Mouse (Mus musculus) neural tube, embryonic 12.5 days (tissue): ENCODE results near the gene Otop2. TPM values are rescaled to one million over a fixed set of nuclear protein-coding genes. Genes with fewer than 3 reads are reported as not detected.

Experiments used
- ATAC-seq: fragments of 200-750 bp; cut with Nextera tagmentation; 2 replicates; pipeline ENCODE4 v1.8.0; 2017; ENCODE audit warnings: low read depth, mild to moderate bottlenecking, moderate TSS enrichment, moderate library complexity; ENCODE audit not compliant: low FRiP score
- H3K27ac ChIP-seq: fragments of 300-500 bp; sonication (generic); 2 replicates; pipeline ENCODE4 v1.5.1; 2016
- H3K27me3 ChIP-seq: fragments of 300-500 bp; sonication (generic); replicated peaks from 2 replicates; pipeline ENCODE4 v1.6.1; 2016; ENCODE audit warnings: mild to moderate bottlenecking
- H3K36me3 ChIP-seq: fragments of 300-500 bp; sonication (generic); 2 replicates; pipeline ENCODE4 v1.6.1; 2016; ENCODE audit warnings: mild to moderate bottlenecking
- H3K4me1 ChIP-seq: fragments of 300-500 bp; sonication (generic); 2 replicates; pipeline ENCODE4 v1.6.1; 2016
- H3K4me2 ChIP-seq: fragments of 300-500 bp; sonication (generic); replicated peaks from 2 replicates; pipeline ENCODE4 v1.6.1; 2016; ENCODE audit warnings: mild to moderate bottlenecking
- H3K4me3 ChIP-seq: fragments of 300-500 bp; sonication (generic); 2 replicates; pipeline ENCODE4 v1.5.1; 2016
- H3K9ac ChIP-seq: fragments of 300-500 bp; sonication (generic); 2 replicates; pipeline ENCODE4 v1.6.1; 2016; ENCODE audit warnings: mild to moderate bottlenecking
- H3K9me3 ChIP-seq: fragments of 300-500 bp; sonication (generic); 2 replicates; pipeline ENCODE4 v1.6.1; 2016; ENCODE audit warnings: mild to moderate bottlenecking
- WGBS: fragments of 180-500 bp; shearing (Covaris S2); methylation state at CpG from one replicate; pipeline ENCODE4 v1.1.7; 2016; 5-methylcytosine and 5-hydroxymethylcytosine counted together
- polyA plus RNA-seq: library from polyadenylated mRNA; unstranded; fragments of >200 nt; fragmentation: Nextera tagmentation; extraction: Ambion mirVana; gene quantifications from 2 replicates; pipeline ENCODE4 v1.2.1, GENCODE M21; 2016

Otop2 gene
- polyA plus RNA-seq, 1 experiment from 2014 or later: not detected

GRCm38 (mm10) chr11:115364136-115364535, 57.2 kb downstream of the Otop2 start:
- Histone ChIP-seq H3K9me3 (no peaks in the 10 kb centered on the region), H3K36me3 (no peaks in the 10 kb centered on the region), H3K4me2 (0 out of 2 replicates have a peak overlapping the region, but pooled peaks have one; percentile 7), H3K27ac (no peak overlapping the region), H3K4me3 (no peak overlapping the region), H3K27me3 (peaks cover 28% of the 10 kb centered on the region), H3K4me1 (peaks cover 27% of the 10 kb centered on the region), H3K9ac (no peak overlapping the region)
- ATAC-seq: no peak
- WGBS: 83% methylated on average over 3 of the region's 3 CpGs

- 52% methylated on average over 7 of the region's 7 CpGs for WGBS
- no peaks in the 10 kb centered on the region for H3K9me3 ChIP-seq
- H3K4me2 ChIP-seq: peak overlapping the region; percentile 93
- H3K36me3 ChIP-seq: no peaks in the 10 kb centered on the region
- peaks cover 22% of the 10 kb centered on the region; the same call in 1 of the 2 replicates for H3K27me3 ChIP-seq
- peak overlapping the region; percentile 62 for H3K4me3 ChIP-seq
- peaks cover 20% of the 10 kb centered on the region for H3K4me1 ChIP-seq
- no peak overlapping the region for H3K27ac ChIP-seq
- 0 out of 2 replicates have a peak, but pooled peaks have one; percentile 9 for ATAC-seq
- H3K9ac ChIP-seq: peak overlapping the region; percentile 77
Observed at GRCm38 (mm10) chr11:115366039-115366705, 59.2 kb downstream of the Otop2 start.

GRCm38 (mm10) chr11:115366706-115367394, 59.9 kb downstream of the Otop2 start:
- WGBS: 1% methylated on average over 28 of the region's 28 CpGs
- peak overlapping the region; percentile 77 for H3K9ac ChIP-seq
- H3K4me3 ChIP-seq: peak overlapping the region; percentile 62
- no peaks in the 10 kb centered on the region for H3K9me3 ChIP-seq
- ATAC-seq: peak; percentile 76
- peak overlapping the region; percentile 93 for H3K4me2 ChIP-seq
- H3K36me3 ChIP-seq: no peaks in the 10 kb centered on the region
- peaks cover 22% of the 10 kb centered on the region; the same call in 1 of the 2 replicates for H3K27me3 ChIP-seq
- H3K4me1 ChIP-seq: peaks cover 20% of the 10 kb centered on the region
- peak overlapping the region; percentile 68; the same call in 1 of the 2 replicates for H3K27ac ChIP-seq

- Histone ChIP-seq H3K36me3 (no peaks in the 10 kb centered on the region), H3K4me2 (peak within 1 kb of the TSS; percentile 93), H3K9me3 (no peaks in the 10 kb centered on the region), H3K4me3 (peak within 1 kb of the TSS; percentile 62), H3K27ac (peak within 1 kb of the TSS; percentile 68; the same call in 1 of the 2 replicates), H3K27me3 (peaks cover 22% of the 10 kb centered on the region; the same call in 1 of the 2 replicates), H3K4me1 (peaks cover 20% of the 10 kb centered on the region), H3K9ac (peak within 1 kb of the TSS; percentile 77)
- peak; percentile 75 for ATAC-seq
- under 1% methylated on average over 39 of the region's 39 CpGs for WGBS
Observed at GRCm38 (mm10) chr11:115367395-115367944, 60.5 kb downstream of the Otop2 start, which contains the start of gene Hid1. TSS of gene Hid1 (minus strand) at chr11:115367756.

- Histone ChIP-seq H3K9ac (no peak overlapping the region), H3K27me3 (peaks cover 33% of the 10 kb centered on the region), H3K27ac (no peak overlapping the region), H3K4me3 (no peak overlapping the region), H3K4me1 (peaks cover 28% of the 10 kb centered on the region), H3K36me3 (no peaks in the 10 kb centered on the region), H3K9me3 (no peaks in the 10 kb centered on the region), H3K4me2 (no peak overlapping the region)
- WGBS: 49% methylated on average over 7 of the region's 7 CpGs
- ATAC-seq: no peak
Observed at GRCm38 (mm10) chr11:115370368-115370767, 63.4 kb downstream of the Otop2 start.

- ATAC-seq: no peak
- peaks cover 22% of the 10 kb centered on the region for H3K4me1 ChIP-seq
- H3K9me3 ChIP-seq: no peaks in the 10 kb centered on the region
- no peak overlapping the region for H3K4me3 ChIP-seq
- H3K4me2 ChIP-seq: no peak overlapping the region
- H3K36me3 ChIP-seq: no peaks in the 10 kb centered on the region
- H3K27ac ChIP-seq: no peak overlapping the region
- peaks cover 32% of the 10 kb centered on the region for H3K27me3 ChIP-seq
- 43% methylated on average over 8 of the region's 8 CpGs for WGBS
- no peak overlapping the region for H3K9ac ChIP-seq
Observed at GRCm38 (mm10) chr11:115371354-115371753, 64.4 kb downstream of the Otop2 start.

GRCm38 (mm10) chr11:115372015-115372414, 65.1 kb downstream of the Otop2 start:
- H3K9me3 ChIP-seq: no peaks in the 10 kb centered on the region
- H3K36me3 ChIP-seq: no peaks in the 10 kb centered on the region
- no peak for ATAC-seq
- no peak overlapping the region for H3K4me3 ChIP-seq
- H3K27ac ChIP-seq: no peak overlapping the region
- peaks cover 16% of the 10 kb centered on the region for H3K4me1 ChIP-seq
- H3K4me2 ChIP-seq: no peak overlapping the region
- 70% methylated on average over 1 of the region's 1 CpGs for WGBS
- no peak overlapping the region for H3K9ac ChIP-seq
- H3K27me3 ChIP-seq: peaks cover 30% of the 10 kb centered on the region

GRCm38 (mm10) chr11:115372737-115373136, 65.8 kb downstream of the Otop2 start:
- H3K4me3 ChIP-seq: no peak overlapping the region
- 43% methylated on average over 2 of the region's 2 CpGs for WGBS
- ATAC-seq: no peak
- no peaks in the 10 kb centered on the region for H3K36me3 ChIP-seq
- peaks cover 8% of the 10 kb centered on the region for H3K4me1 ChIP-seq
- no peak overlapping the region for H3K4me2 ChIP-seq
- H3K27ac ChIP-seq: no peak overlapping the region
- no peaks in the 10 kb centered on the region for H3K9me3 ChIP-seq
- H3K9ac ChIP-seq: no peak overlapping the region
- peaks cover 30% of the 10 kb centered on the region for H3K27me3 ChIP-seq

- H3K9me3 ChIP-seq: no peaks in the 10 kb centered on the region
- H3K4me3 ChIP-seq: peak overlapping the region; percentile 40
- H3K27me3 ChIP-seq: peaks cover 23% of the 10 kb centered on the region
- H3K4me1 ChIP-seq: peaks cover 8% of the 10 kb centered on the region; the same call in 1 of the 2 replicates
- 0 out of 2 replicates have a peak overlapping the region, but pooled peaks have one; percentile 7 for H3K27ac ChIP-seq
- H3K4me2 ChIP-seq: peak overlapping the region; percentile 80
- ATAC-seq: no peak
- H3K36me3 ChIP-seq: no peaks in the 10 kb centered on the region
- WGBS: 2% methylated on average over 30 of the region's 30 CpGs
- peak overlapping the region; percentile 61 for H3K9ac ChIP-seq
Observed at GRCm38 (mm10) chr11:115373805-115374694, 67.1 kb downstream of the Otop2 start.

- 65% methylated on average over 12 of the region's 12 CpGs for WGBS
- Histone ChIP-seq H3K27ac (no peak overlapping the region), H3K9ac (peak overlapping the region; percentile 61), H3K4me1 (peaks cover 8% of the 10 kb centered on the region; the same call in 1 of the 2 replicates), H3K4me3 (0 out of 2 replicates have a peak overlapping the region, but pooled peaks have one; percentile 40), H3K27me3 (peaks cover 23% of the 10 kb centered on the region), H3K9me3 (no peaks in the 10 kb centered on the region), H3K4me2 (peak overlapping the region; percentile 80), H3K36me3 (no peaks in the 10 kb centered on the region)
- ATAC-seq: no peak
Observed at GRCm38 (mm10) chr11:115374695-115375425, 67.9 kb downstream of the Otop2 start.

- no peak for ATAC-seq
- Histone ChIP-seq H3K9me3 (no peaks in the 10 kb centered on the region), H3K4me3 (no peak overlapping the region)
Observed at GRCm38 (mm10) chr11:115376722-115377121, 69.8 kb downstream of the Otop2 start.

More at GRCm38 (mm10) chr11:115376722-115377121, 69.8 kb downstream of the Otop2 start:
- peaks cover 13% of the 10 kb centered on the region for H3K4me1 ChIP-seq
- no peaks in the 10 kb centered on the region for H3K36me3 ChIP-seq
- no peak overlapping the region for H3K9ac ChIP-seq
- H3K27ac ChIP-seq: no peak overlapping the region
- H3K4me2 ChIP-seq: no peak overlapping the region
- H3K27me3 ChIP-seq: peaks cover 23% of the 10 kb centered on the region
- 67% methylated on average over 7 of the region's 7 CpGs for WGBS
